Mouse (Mus musculus) 3T3-L1 (cell line): ENCODE data around the gene Nectin2.
A peak's percentile ranks its signal among the peaks of the same experiment; 100 is the strongest.
"Not testable (repeated sequence)": the region's sequence is repeated elsewhere in the genome, so short reads cannot be mapped to it uniquely, and the experiment has no call there.

Experiments
- DNase-seq: peaks from one replicate; pipeline ENCODE4 v3.0.0-alpha.2; 2015; ENCODE audit warnings: low read depth, low spot score

Gene Nectin2

GRCm38 (mm10) chr7:19688611-19689010, 61.7 kb downstream of the Nectin2 start:
- no peak for DNase-seq

- no peak for DNase-seq
Measured at GRCm38 (mm10) chr7:19688101-19688500, 62.2 kb downstream of the Nectin2 start.

GRCm38 (mm10) chr7:19686927-19687583, 63.2 kb downstream of the Nectin2 start:
- DNase-seq: not testable (repeated sequence)

GRCm38 (mm10) chr7:19686521-19686920, 63.8 kb downstream of the Nectin2 start:
- DNase-seq: no peak

GRCm38 (mm10) chr7:19685374-19685773, 64.9 kb downstream of the Nectin2 start:
- DNase-seq: no peak

GRCm38 (mm10) chr7:19683771-19684201, 66.5 kb downstream of the Nectin2 start:
- no peak for DNase-seq

GRCm38 (mm10) chr7:19682979-19683378, 67.3 kb downstream of the Nectin2 start:
- DNase-seq: no peak

- DNase-seq: no peak
Measured at GRCm38 (mm10) chr7:19681202-19681694, 69.0 kb downstream of the Nectin2 start, which contains the start of the genes Gm44805 and Apoc4. Gene Gm44805, minus strand, starts transcription at chr7:19681423. Gene Apoc4, minus strand, starts transcription at chr7:19681479.

- no peak for DNase-seq
Measured at GRCm38 (mm10) chr7:19680702-19681101, 69.6 kb downstream of the Nectin2 start.

GRCm38 (mm10) chr7:19678901-19679300, 71.4 kb downstream of the Nectin2 start:
- no peak for DNase-seq

- DNase-seq: no peak
Measured at GRCm38 (mm10) chr7:19677872-19678271, 72.4 kb downstream of the Nectin2 start, which contains the start of gene Apoc2. Gene Apoc2, minus strand, starts transcription at chr7:19677941.

GRCm38 (mm10) chr7:19676662-19677061, 73.6 kb downstream of the Nectin2 start:
- DNase-seq: no peak

GRCm38 (mm10) chr7:19675824-19676223, 74.5 kb downstream of the Nectin2 start:
- no peak for DNase-seq

GRCm38 (mm10) chr7:19673083-19673699, 77.1 kb downstream of the Nectin2 start:
- no peak for DNase-seq

GRCm38 (mm10) chr7:19671511-19671910, 78.8 kb downstream of the Nectin2 start:
- DNase-seq: no peak

- peak; percentile 95 for DNase-seq
Measured at GRCm38 (mm10) chr7:19668947-19669721, 81.1 kb downstream of the Nectin2 start.

- no peak for DNase-seq
Measured at GRCm38 (mm10) chr7:19667434-19667833, 82.8 kb downstream of the Nectin2 start.

- peak; percentile 16 for DNase-seq
Measured at GRCm38 (mm10) chr7:19666750-19667149, 83.5 kb downstream of the Nectin2 start.
